Mouse (Mus musculus) hindbrain, postnatal 0 days (tissue): ENCODE results near the gene Cdc6. TPM values are rescaled to one million over a fixed set of nuclear protein-coding genes. Genes with fewer than 3 reads are reported as not detected.

Source experiments
- ATAC-seq: fragments of 200-750 bp; cut with Nextera tagmentation; 2 replicates; pipeline ENCODE4 v1.8.0; 2017; ENCODE audit warnings: mild to moderate bottlenecking, moderate TSS enrichment, moderate library complexity
- DNase-seq: peaks from one replicate; pipeline ENCODE4 v3.0.0-alpha.2; 2015; ENCODE audit warnings: low spot score
- H3K27ac ChIP-seq: fragments of 300-500 bp; sonication (generic); 2 replicates; pipeline ENCODE4 v1.5.1; 2014; ENCODE audit warnings: mild to moderate bottlenecking
- H3K27me3 ChIP-seq: fragments of 300-500 bp; sonication (generic); 2 replicates; pipeline ENCODE4 v1.6.1; 2014; ENCODE audit warnings: low read length, mixed read lengths; ENCODE audit not compliant: insufficient read depth
- H3K36me3 ChIP-seq: fragments of 300-500 bp; sonication (generic); 2 replicates; pipeline ENCODE4 v1.6.1; 2014; ENCODE audit warnings: low read length, mixed read lengths; ENCODE audit not compliant: insufficient read depth
- H3K4me1 ChIP-seq: fragments of 300-500 bp; sonication (generic); 2 replicates; pipeline ENCODE4 v1.6.1; 2014; ENCODE audit warnings: antibody characterized with exemption, low read length, mixed read lengths; ENCODE audit not compliant: insufficient read depth
- H3K4me2 ChIP-seq: fragments of 300-500 bp; sonication (generic); 2 replicates; pipeline ENCODE4 v1.6.1; 2014; ENCODE audit warnings: low read depth, mild to moderate bottlenecking, low read length, moderate library complexity, mixed read lengths
- H3K4me3 ChIP-seq: fragments of 300-500 bp; sonication (generic); 2 replicates; pipeline ENCODE4 v1.5.1; 2014; ENCODE audit warnings: low read length
- H3K9ac ChIP-seq: fragments of 300-500 bp; sonication (generic); replicated peaks from 2 replicates; pipeline ENCODE4 v1.6.1; 2014; ENCODE audit warnings: mild to moderate bottlenecking, low read length, moderate library complexity, mixed read lengths
- H3K9me3 ChIP-seq: fragments of 300-500 bp; sonication (generic); 2 replicates; pipeline ENCODE4 v1.6.1; 2016; ENCODE audit warnings: low read length, mixed read lengths
- CTCF ChIP-seq: IDR thresholded peaks from 2 replicates; pipeline ENCODE4 v1.5.1; 2016; ENCODE audit warnings: antibody characterized with exemption, control low read depth, low read depth
- WGBS: fragments of 180-500 bp; shearing (Covaris S2); extraction: QIAGEN DNeasy Blood & Tissue Kit; methylation state at CpG from one replicate; pipeline ENCODE4 v1.1.7; 2014; 5-methylcytosine and 5-hydroxymethylcytosine counted together
- polyA plus RNA-seq: library from polyadenylated mRNA; unstranded; fragments of >200 nt; fragmentation: Nextera tagmentation; extraction: Ambion mirVana; gene quantifications from 2 replicates; pipeline ENCODE4 v1.2.1, GENCODE M21; 2015
- total RNA-seq: library from RNA; depleted of rRNA; stranded (reverse); fragments of >200 nt; gene quantifications from 2 replicates; pipeline ENCODE4 v1.2.3, GENCODE M21; 2014; rRNA removed

Cdc6 gene
- total RNA-seq (2.5 and 4.6 TPM in 2 replicates), polyA plus RNA-seq (3.0 and 3.4 TPM in 2 replicates)

DNA sequence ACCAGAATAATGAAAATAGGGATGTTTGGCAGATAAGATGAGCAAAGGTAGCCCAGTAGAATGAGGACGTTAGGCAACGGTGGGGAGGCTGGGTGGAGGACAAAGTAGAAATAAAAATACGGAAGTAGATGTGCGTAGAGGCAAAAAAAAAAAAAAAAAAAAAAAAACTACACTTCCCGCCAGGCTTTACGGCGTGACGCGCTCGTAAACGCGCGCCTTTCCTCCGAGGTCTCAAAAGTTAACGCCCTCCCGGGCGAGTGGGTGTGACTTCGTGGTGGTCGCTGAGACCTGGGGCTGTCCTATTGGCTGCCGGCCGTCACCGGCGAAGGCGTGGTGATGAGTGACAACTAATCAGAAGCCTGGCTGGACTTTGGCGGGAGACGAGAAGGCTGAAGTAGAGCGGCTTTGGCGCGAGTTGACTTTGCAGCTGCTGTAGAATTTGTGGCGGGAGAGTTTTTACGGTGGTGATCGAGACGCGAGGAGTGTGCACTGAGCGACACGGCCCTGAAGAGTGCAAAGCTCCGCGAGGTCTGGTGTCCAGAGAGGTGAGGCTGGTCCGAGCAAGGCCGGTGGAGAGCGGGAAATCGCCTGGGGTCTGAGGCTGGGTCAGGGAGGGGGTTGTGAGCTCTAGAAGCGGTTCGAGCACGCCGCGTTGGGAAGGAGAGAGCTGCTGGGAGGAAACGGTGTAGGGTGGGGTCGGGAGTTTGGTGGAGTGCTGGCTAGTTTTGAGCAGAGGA, at the start of gene Cdc6:
TSS of gene Cdc6 (plus strand) at position 365 of the 737 bp plus-strand sequence.
- Histone ChIP-seq H3K36me3 (0 out of 2 replicates have a peak, but pooled peaks cover 4% of the 10 kb centered on the region), H3K9ac (peak within 1 kb of the TSS; percentile 38), H3K4me1 (peaks cover 6% of the 10 kb centered on the region; the same call in 1 of the 2 replicates), H3K9me3 (no peaks in the 10 kb centered on the region), H3K27ac (peak within 1 kb of the TSS; percentile 52), H3K4me3 (peak within 1 kb of the TSS; percentile 46), H3K4me2 (peak within 1 kb of the TSS; percentile 94), H3K27me3 (no peaks in the 10 kb centered on the region)
- DNase-seq = peak; percentile 99
- peak; percentile 98 for ATAC-seq
- WGBS = under 1% methylated on average over 49 of the region's 49 CpGs
- no peak for TF ChIP-seq CTCF

DNA sequence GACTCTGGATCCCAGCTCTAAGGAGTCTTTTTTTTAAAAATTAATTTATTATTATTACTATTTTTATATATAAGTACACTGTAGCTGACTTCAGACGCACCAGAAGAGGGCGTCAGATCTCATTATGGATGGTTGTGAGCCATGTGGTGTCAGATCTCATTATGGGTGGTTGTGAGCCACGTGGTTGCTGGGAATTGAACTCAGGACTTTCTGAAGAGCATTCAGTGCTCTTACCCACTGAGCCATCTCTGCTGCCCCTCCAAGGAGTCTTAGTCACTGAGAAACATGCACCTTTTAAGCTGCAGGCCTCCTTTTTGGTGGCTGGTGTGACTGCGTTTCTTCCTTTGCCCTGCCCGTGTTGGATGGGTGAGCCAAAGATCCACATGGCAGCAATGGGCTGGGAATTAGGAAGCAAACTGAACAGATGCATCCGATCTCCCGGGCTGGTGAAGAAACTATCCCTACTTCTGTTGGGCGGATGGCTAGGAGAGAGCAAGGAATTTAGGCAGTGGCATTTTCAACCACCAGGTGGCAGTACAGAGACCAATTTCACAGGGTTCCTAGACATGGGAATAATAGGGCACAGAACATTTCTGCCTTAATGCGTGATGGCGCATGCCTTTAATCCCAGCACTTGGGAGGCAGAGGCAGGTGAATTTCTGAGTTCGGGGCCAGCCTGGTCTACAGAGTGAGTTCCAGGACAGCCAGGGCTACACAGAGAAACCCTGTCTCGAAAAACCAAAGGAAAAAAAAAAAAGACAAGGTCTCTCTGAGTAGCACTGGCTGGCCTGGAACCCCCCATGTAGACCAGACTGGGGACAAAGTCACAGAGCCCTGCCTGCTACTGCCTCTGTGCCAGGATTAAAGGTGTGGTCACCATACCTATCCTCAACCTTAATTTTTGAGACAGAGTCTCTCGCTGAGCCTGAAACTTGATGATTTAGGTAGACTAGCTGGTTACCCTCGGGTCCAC, 48.6 kb upstream of the Cdc6 start:
- no peaks in the 10 kb centered on the region for H3K9me3 ChIP-seq
- peak; percentile 91 for TF ChIP-seq CTCF
- H3K4me3 ChIP-seq = no peak overlapping the region
- no peaks in the 10 kb centered on the region for H3K27me3 ChIP-seq
- H3K36me3 ChIP-seq = no peaks in the 10 kb centered on the region
- ATAC-seq (0 out of 2 replicates have a peak, but pooled peaks have one; percentile 33), DNase-seq (peak; percentile 93)
- no peak overlapping the region for H3K27ac ChIP-seq
- H3K4me1 ChIP-seq = no peaks in the 10 kb centered on the region
- 33% methylated on average over 13 of the region's 14 CpGs for WGBS
- H3K9ac ChIP-seq = no peak overlapping the region
- no peak overlapping the region for H3K4me2 ChIP-seq

DNA sequence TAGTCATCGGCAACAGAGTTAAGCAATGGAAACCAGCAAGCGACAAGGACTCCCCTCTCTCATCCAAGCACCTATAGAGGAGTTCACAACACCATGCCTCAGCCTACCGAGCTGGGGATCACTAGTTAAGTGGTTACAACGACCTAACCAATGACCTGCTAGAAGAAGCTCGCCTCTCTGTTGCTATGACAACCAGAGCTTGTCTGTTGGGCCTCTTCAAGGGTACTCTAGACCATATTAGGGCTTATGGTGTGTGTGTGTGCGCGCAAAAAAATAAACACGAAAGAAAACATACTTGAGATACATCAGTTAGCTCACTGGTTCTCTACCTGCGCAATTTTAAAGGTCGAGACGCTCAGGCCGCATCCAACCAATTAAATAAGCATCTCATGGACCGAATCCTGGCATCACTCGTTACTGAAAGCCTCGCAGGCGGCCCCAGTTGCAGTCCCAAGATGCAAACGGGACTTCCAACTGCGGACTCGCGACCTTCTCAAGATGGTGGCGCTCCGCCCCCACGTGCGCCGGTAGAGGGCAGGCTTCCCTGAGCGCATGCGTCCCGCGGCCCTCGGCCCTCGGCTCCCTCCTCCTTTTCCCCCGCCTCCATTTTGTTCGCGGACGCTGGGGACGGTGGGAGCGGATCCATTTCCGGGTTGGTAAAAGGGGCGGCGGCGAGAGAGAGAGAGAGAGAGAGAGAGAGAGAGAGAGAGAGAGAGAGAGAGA, 44.4 kb upstream of the Cdc6 start, which contains the start of gene Wipf2:
TSS of gene Wipf2 (plus strand) at position 611 of the 723 bp plus-strand sequence.
- no peaks in the 10 kb centered on the region for H3K36me3 ChIP-seq

DNA sequence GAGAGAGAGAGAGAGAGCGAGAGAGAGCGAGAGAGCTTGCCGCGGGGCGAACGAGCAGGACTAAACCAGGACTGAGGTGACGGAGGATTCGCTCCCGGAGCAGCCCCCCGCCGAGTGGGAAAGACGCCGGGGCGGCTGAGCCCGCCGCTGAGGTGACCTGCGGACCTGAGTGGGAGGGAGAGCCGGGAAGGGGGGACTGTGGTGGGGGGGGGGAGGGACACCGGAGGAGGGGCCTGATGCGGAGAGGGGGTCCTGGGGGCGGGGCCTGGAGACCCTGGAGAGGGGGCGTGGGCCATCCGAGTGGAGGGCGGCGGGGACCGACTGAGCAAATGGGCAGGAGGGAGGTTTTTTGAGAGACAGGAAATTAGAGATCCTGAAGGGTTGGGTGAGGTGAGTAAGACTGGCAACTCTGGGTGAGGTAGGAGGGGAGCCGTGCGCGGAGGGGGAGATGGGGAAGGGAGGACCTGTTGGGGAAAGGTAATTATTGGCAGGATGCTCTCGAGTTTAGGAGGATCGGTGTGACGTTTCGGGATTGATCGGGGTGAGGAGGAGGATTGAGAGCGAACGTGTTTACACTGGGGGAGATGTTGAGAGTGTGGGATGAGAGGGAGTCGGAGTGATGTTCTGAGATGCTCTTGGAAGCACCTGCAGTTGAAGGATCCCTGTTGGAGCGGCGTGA, 43.7 kb upstream of the Cdc6 start:
- TF ChIP-seq CTCF = no peak
- peak; percentile 78 for ATAC-seq
- H3K36me3 ChIP-seq = no peaks in the 10 kb centered on the region
- DNase-seq = peak; percentile 86
- under 1% methylated on average over 36 of the region's 39 CpGs for WGBS
- H3K4me1 ChIP-seq = peaks cover 9% of the 10 kb centered on the region; the same call in 1 of the 2 replicates
- H3K27ac ChIP-seq = peak overlapping the region; percentile 88
- peak overlapping the region; percentile 51 for H3K4me3 ChIP-seq
- H3K9ac ChIP-seq = peak overlapping the region; percentile 64
- H3K9me3 ChIP-seq = no peaks in the 10 kb centered on the region
- H3K4me2 ChIP-seq = peak overlapping the region; percentile 73
- H3K27me3 ChIP-seq = no peaks in the 10 kb centered on the region

More for the DNA sequence above, 44.4 kb upstream of the Cdc6 start, which contains the start of gene Wipf2:
- peaks cover 5% of the 10 kb centered on the region; the same call in 1 of the 2 replicates for H3K4me1 ChIP-seq
- H3K9me3 ChIP-seq = no peaks in the 10 kb centered on the region
- 6% methylated on average over 37 of the region's 41 CpGs for WGBS
- H3K27me3 ChIP-seq = no peaks in the 10 kb centered on the region
- peak within 1 kb of the TSS; percentile 88 for H3K27ac ChIP-seq
- peak within 1 kb of the TSS; percentile 73 for H3K4me2 ChIP-seq
- peak; percentile 99 for DNase-seq
- ATAC-seq = peak; percentile 89
- H3K9ac ChIP-seq = peak within 1 kb of the TSS; percentile 64
- peak; percentile 82 for TF ChIP-seq CTCF
- H3K4me3 ChIP-seq = peak within 1 kb of the TSS; percentile 51

DNA sequence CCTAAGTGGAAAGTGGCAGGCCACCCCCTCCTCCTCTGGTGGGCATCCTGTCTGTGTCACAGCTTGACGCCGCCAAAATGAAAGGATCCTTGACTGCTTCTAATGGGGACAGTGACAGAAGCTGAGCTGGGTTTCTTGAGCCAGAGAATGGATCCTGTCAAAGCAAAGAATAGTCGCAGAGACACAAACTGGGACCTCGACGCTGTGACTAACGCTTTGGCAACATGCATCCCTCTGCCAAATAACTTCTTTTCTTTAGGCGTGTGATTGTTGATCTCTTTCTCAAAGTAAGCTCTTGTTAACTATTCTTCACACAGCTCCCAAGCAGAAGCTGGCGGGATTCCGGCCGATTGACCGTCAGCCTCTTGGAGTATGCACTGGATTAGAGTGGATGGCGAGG, 40.3 kb upstream of the Cdc6 start:
- 17% methylated on average over 12 of the region's 12 CpGs for WGBS
- peaks cover 12% of the 10 kb centered on the region for H3K4me1 ChIP-seq
- no peaks in the 10 kb centered on the region for H3K36me3 ChIP-seq
- H3K9ac ChIP-seq = no peak overlapping the region
- H3K4me2 ChIP-seq = no peak overlapping the region
- DNase-seq (peak; percentile 81), ATAC-seq (peak; percentile 71)
- no peak for TF ChIP-seq CTCF
- H3K27ac ChIP-seq = peak overlapping the region; percentile 71
- H3K4me3 ChIP-seq = no peak overlapping the region
- no peaks in the 10 kb centered on the region for H3K27me3 ChIP-seq
- no peaks in the 10 kb centered on the region for H3K9me3 ChIP-seq
